Mouse (Mus musculus): ENCODE data around the gene Dcpp2. TPM values are rescaled to one million over a fixed set of nuclear protein-coding genes. Genes with fewer than 3 reads are reported as not detected.
"Not testable (repeated sequence)": the region's sequence is repeated elsewhere in the genome, so short reads cannot be mapped to it uniquely, and the experiment has no call there.

The Dcpp2 gene
- total RNA-seq, 1 experiment from 2014 or later = not detected

DNA sequence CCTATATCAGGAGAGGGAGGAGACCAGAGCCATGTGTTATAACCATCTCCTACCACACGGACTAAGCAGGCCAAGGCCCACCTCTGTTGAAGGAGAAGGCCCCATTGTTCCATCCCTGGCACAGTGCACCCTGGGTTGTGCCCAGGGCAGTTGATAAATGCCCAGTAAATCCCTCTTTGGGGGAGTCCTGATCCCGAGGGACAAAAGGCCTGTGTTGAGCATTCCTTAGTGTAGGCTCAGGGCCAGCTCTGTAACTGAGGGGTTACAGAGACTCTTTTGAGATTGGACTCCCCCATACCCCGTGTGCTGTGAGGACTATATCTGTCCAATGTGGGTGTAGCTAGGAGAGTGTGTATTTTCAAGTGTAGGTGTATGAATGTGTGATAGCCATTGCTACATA lies 3.9 kb upstream of the Dcpp2 start:
- no peak for ATAC-seq (replicated peaks in 1 of 2; ENCODE audit: insufficient read depth in 1 of 2, low FRiP score in 2 of 2, low TSS enrichment in 1 of 2, low read depth in 1 of 2, poor library complexity in 2 of 2, severe bottlenecking in 2 of 2)

DNA sequence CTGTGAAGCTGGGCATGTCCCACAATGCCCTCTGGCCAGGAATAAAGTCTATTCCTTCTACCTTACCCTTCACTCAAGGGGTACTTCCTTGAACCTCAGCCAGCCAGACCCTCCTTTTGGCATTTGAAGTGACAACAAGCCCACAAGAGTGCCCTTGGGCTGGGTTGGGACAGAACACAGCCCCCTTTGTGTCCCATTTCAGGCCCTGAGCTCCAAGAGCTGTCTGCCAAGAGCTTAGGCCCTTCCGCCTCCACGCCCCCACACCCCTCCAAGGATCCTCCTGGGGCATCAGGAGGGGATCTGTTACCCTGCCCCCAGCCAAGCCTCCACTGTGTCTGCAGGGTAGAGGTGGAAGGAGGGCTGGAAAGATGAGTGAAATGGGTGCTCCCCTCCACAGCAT lies 3.5 kb upstream of the Dcpp2 start:
- ATAC-seq (replicated peaks in 1 of 2; ENCODE audit: insufficient read depth in 1 of 2, low FRiP score in 2 of 2, low TSS enrichment in 1 of 2, low read depth in 1 of 2, poor library complexity in 2 of 2, severe bottlenecking in 2 of 2) = no peak

DNA sequence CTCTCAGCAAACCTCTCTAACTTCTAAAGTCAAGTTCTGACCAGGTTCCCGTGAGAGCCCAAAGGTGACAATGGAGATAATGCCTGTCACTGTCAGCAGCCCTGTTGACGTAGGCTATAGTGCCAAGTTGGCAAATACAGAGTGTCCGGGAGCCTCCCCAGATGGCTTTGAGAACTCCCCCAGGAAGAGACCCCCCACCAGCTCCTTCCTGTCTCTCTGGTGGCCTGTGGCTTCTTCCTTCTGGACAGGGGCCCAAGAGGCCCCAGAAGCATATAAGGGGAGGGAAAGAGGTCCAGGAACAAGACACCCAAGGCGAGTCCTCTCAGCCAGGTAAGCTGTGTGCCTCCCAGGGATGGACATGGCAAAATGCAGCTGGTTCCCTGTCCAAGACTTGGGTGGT lies 36.5 kb downstream of the Dcpp2 start, which contains the start of gene Dcpp3:
Gene Dcpp3 (plus strand): TSS at position 301 of the 400 bp plus-strand sequence.
- ATAC-seq (replicated peaks in 1 of 2; ENCODE audit: insufficient read depth in 1 of 2, low FRiP score in 2 of 2, low TSS enrichment in 1 of 2, low read depth in 1 of 2, poor library complexity in 2 of 2, severe bottlenecking in 2 of 2) = not testable (repeated sequence)

DNA sequence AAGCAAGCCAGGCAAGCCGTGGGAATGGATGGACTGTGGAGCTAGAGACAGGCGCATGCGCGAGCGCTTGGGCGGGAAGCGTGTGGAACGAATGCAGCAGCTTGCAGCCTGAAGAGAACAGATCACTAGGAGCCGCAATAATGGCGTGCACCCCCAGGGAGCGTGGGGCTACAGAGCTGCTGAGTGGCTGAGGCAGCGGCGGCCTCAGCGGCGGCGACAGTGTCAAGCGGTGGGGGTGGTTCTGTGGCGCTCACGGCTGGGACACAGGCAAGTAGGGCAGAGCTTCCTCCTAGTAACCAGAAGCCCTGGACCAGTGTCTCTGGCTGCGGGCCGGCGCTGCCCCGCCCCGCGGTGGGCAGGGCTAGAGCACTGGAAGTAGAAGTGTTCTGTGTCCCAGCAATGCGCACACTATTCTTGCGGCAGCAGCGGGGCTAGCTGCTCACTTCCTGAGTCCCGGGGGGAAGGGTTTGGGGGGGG lies 43.9 kb downstream of the Dcpp2 start:
- ATAC-seq (replicated peaks in 1 of 2; ENCODE audit: insufficient read depth in 1 of 2, low FRiP score in 2 of 2, low TSS enrichment in 1 of 2, low read depth in 1 of 2, poor library complexity in 2 of 2, severe bottlenecking in 2 of 2) = peak; percentile 97 to 98

DNA sequence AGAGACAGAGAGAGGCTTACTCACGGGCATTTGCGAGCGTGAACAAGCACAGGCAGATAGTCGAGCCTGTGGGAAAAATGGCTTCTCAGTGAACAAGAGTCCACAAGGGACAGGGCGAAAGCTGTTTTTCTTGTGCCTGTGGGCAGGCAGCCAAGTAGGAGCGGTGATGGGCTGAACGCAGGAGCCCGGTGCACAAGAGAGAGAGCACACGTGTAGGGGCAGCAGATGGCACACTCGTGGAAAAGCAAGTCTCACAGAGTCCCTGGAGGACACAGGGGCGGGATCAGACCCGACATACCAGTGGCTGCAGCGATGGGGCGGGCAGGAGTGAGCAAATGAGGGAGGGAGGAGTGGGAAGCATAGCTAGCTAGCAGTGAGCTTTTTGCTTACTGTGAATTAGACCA lies 44.4 kb downstream of the Dcpp2 start:
- peak; percentile 56 to 59 for ATAC-seq (replicated peaks in 1 of 2; ENCODE audit: insufficient read depth in 1 of 2, low FRiP score in 2 of 2, low TSS enrichment in 1 of 2, low read depth in 1 of 2, poor library complexity in 2 of 2, severe bottlenecking in 2 of 2)

DNA sequence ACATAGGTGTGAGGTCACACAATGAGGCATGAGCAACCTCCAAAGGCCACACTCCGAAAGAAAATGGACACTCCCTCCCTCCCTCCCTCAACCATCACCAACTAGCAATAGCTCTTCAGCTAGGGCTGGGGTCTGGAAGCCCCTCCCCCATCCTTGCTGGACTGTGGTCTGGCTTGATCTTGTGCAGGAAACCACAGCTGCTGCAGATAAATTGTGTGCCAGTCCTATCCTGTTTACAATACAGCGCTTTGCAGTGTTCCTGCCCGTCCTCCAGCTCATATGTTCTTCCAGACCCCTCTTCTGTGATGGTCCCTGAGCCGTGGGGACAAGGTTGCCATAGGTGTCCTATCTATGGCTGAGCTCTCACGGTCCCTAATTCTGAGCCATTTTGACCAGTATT lies 50.5 kb downstream of the Dcpp2 start:
- no peak for ATAC-seq (replicated peaks in 1 of 2; ENCODE audit: insufficient read depth in 1 of 2, low FRiP score in 2 of 2, low TSS enrichment in 1 of 2, low read depth in 1 of 2, poor library complexity in 2 of 2, severe bottlenecking in 2 of 2)

DNA sequence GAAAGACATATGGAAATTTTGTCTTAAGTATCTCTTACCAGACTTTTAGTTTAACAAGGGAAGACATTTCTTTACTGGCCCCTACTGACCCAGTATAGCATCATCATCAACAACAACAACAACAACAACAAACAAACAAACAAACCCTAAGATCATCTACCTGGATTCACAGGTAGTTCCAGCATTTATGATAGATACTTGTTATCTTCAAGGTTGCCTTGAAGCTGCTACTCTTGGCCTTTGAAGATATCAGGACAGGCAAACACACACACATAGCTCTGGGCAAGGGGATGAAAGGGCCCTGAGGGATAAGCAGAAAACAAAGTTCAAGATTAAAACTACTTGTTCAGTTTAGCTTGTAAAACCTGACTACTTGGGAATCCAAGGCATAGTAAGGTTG lies 60.7 kb downstream of the Dcpp2 start, which contains the start of gene Sbp:
Gene Sbp (plus strand): TSS at position 301 of the 400 bp plus-strand sequence.
- no peak for ATAC-seq (replicated peaks in 1 of 2; ENCODE audit: insufficient read depth in 1 of 2, low FRiP score in 2 of 2, low TSS enrichment in 1 of 2, low read depth in 1 of 2, poor library complexity in 2 of 2, severe bottlenecking in 2 of 2)

DNA sequence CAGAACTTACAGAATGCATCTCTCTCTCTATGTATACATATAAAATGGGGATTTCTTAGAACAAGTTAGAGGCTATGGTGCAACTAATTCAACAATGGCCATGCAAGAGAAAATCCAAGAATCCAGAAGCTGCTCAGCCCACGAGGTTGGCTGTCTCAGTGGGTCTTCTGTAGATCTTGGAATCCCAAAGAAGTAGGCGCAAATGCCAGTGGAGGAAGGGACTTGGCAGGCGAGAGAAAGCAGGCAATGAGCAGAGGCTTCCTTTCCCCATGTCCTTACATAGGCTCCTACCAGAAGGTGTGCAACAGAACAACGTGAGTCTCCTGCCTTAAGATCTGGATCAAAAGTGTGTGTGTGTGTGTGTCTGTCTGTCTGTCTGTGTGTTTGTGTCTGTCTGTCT lies 66.8 kb downstream of the Dcpp2 start:
- not testable (repeated sequence) for ATAC-seq (replicated peaks in 1 of 2; ENCODE audit: insufficient read depth in 1 of 2, low FRiP score in 2 of 2, low TSS enrichment in 1 of 2, low read depth in 1 of 2, poor library complexity in 2 of 2, severe bottlenecking in 2 of 2)

DNA sequence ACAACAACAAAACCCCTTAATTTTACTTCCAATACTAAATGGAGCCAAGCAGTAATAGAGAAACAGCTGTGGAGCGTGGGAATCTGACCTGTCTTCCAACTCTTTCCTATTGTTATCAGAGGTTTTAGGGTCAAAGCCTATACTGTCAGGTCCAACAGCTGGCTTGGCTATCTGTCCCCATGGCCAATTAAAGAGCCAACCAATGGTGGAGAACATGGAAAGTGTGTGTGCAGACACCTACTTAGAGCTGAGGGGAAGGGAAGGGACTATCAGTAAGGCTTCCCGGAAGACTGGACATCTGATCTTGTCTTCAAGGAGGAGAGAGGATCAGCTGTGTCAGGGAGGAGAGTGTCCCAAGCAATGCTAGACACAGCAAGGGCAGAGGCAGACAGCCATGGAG lies 68.4 kb downstream of the Dcpp2 start:
- ATAC-seq (replicated peaks in 1 of 2; ENCODE audit: insufficient read depth in 1 of 2, low FRiP score in 2 of 2, low TSS enrichment in 1 of 2, low read depth in 1 of 2, poor library complexity in 2 of 2, severe bottlenecking in 2 of 2) = no peak

Other genes starting within 250 kb of the Dcpp2 start
- gene Mmp25, start 235.6 kb upstream of the Dcpp2 start, total RNA-seq (2017) = 2.7 and 5.2 TPM in 2 replicates
- not detected in 2 replicates for gene Bicdl2, start 220.4 kb upstream of the Dcpp2 start, total RNA-seq (2017)
- 32.0 and 33.6 TPM in 2 replicates for gene Hcfc1r1, start 207.3 kb upstream of the Dcpp2 start, total RNA-seq (2017)
- gene Thoc6, start 207.0 kb upstream of the Dcpp2 start, total RNA-seq (2017) = 34.0 and 48.2 TPM in 2 replicates
- 6.3 and 24.1 TPM in 2 replicates for gene Tnfrsf12a, start 203.4 kb upstream of the Dcpp2 start, total RNA-seq (2017)
- not detected in 2 replicates for gene Cldn6, start 201.6 kb upstream of the Dcpp2 start, total RNA-seq (2017)
- gene Cldn9, start 196.9 kb upstream of the Dcpp2 start, total RNA-seq (2017) = not detected in 2 replicates
- not detected in 2 replicates for gene 1520401A03Rik, start 158.1 kb upstream of the Dcpp2 start, total RNA-seq (2017)
- gene Pkmyt1, start 154.5 kb upstream of the Dcpp2 start, total RNA-seq (2017) = 13.9 and 14.3 TPM in 2 replicates
- 2.3 and 3.4 TPM in 2 replicates for gene Paqr4, start 140.0 kb upstream of the Dcpp2 start, total RNA-seq (2017)
- gene Kremen2, start 135.0 kb upstream of the Dcpp2 start, total RNA-seq (2017) = not detected in 2 replicates
- gene Flywch1, start 109.3 kb upstream of the Dcpp2 start, total RNA-seq (2017) = 26.3 and 33.2 TPM in 2 replicates
- 6.3 and 9.1 TPM in 2 replicates for gene Flywch2, start 94.8 kb upstream of the Dcpp2 start, total RNA-seq (2017)
- 133 and 212 TPM in 2 replicates for gene Srrm2, start 90.3 kb upstream of the Dcpp2 start, total RNA-seq (2017)
- 82.3 and 105 TPM in 2 replicates for gene Elob, start 51.7 kb upstream of the Dcpp2 start, total RNA-seq (2017)
- 0.65 TPM in 1 of 2 replicates, not detected in the other for gene Prss33, start 44.8 kb upstream of the Dcpp2 start, total RNA-seq (2017)
- gene Prss32, start 37.0 kb upstream of the Dcpp2 start, total RNA-seq (2017) = not detected in 2 replicates
- not detected in 2 replicates for gene Prss41, start 36.7 kb upstream of the Dcpp2 start, total RNA-seq (2017)
- gene Prss21, start 12.8 kb upstream of the Dcpp2 start, total RNA-seq (2017) = not detected in 2 replicates
- gene Dcpp1, start within 50 bp of the Dcpp2 start, total RNA-seq (2017) = not detected in 2 replicates
- gene Dcpp3, start 36.6 kb downstream of the Dcpp2 start, total RNA-seq (2017) = not detected in 2 replicates
- not detected in 2 replicates for gene Sbp, start 60.8 kb downstream of the Dcpp2 start, total RNA-seq (2017)
- not detected in 2 replicates for gene Sbpl, start 74.4 kb downstream of the Dcpp2 start, total RNA-seq (2017)
- gene Prss30, start 99.7 kb downstream of the Dcpp2 start, total RNA-seq (2017) = 0.69 TPM in 1 of 2 replicates, not detected in the other
- not detected in 2 replicates for gene Prss22, start 117.2 kb downstream of the Dcpp2 start, total RNA-seq (2017)
- not detected in 2 replicates for gene Prss27, start 157.3 kb downstream of the Dcpp2 start, total RNA-seq (2017)
- 20.0 and 21.4 TPM in 2 replicates for gene Kctd5, start 192.6 kb downstream of the Dcpp2 start, total RNA-seq (2017)